Mouse (Mus musculus) heart, postnatal 14 days (tissue): ENCODE results near the gene Tmem140. TPM values are rescaled to one million over a fixed set of nuclear protein-coding genes. Genes with fewer than 3 reads are reported as not detected.

Source experiments
- DNase-seq, 2 experiments: peaks; one replicate each; pipeline ENCODE4 v3.0.0; 2021 to 2022
- intact Hi-C: fragments of 180-260 bp; cut with DNase I; formaldehyde crosslinking; loops from one replicate; pipeline ENCODE4 v1.15.1; 2025
- total RNA-seq, 2 experiments: library from RNA; stranded (reverse); gene quantifications; 2 replicates each; pipeline ENCODE4 v1.2.3; 2021

Tmem140 gene
- total RNA-seq, 2 experiments from 2014 or later, result 19.4 to 28.1 TPM

DNA sequence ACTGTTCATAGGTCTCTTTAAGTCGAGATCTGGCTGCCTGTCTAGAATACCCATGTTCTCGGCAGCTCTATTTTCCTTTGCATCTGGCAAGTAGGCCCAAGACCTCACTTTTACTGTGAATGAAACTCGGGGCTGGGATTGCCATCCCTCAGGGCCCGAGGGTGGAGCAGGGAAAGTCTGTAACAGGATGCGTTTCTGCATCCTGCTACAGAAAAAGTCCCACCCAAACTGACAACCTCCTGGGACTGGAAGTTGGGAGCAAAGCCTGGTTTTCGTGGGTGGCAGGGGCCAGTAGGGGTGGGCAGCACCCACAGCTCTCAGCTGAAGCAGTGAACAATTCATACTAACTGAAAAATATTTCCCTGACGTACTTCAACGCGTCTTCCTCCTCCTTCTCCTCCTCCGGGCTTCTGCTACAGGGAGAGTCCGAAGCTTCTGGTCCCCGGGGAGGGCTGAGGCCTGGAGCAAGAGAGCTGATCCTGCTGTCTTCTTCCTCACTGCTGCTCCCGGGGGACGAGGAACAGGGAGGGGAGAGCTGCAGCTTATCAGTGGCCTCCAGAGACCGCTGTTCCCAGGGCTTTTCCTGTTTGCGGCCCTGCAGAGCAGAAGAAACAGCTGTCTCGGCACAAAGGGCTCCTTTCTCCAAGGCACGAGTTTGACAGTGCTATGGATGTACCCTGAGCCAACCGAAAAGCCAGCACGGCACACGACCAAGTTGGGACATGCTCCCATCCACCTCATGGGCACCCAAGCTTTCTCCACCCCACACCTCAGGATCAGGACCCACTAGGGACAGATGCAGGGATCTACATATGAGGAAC, 11.4 kb downstream of the Tmem140 start:
- intact Hi-C loops, result no loop called here

DNA sequence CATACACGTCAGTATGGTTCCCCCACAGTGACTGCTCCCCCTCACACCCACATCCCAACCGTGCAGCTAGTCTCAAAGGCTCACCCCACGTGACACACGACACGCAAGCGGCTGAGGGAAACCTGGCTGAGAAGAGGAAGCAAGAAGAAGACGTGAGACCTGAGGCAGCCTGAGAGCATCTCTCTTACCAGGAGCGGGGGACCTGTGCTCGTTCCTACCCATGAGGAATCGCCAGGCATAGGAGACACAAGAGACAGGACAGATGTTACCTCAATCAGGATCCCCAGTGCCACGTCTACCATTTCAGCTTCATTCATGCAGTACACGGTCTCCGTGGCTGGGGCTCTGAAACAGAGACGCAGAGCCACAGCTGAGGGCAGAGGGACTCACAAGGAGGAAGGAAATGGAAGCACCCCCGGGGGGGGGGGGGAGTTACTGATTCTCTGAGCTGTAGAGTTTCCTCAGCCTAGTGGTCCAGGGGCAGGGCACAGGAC, 12.4 kb downstream of the Tmem140 start:
- intact Hi-C loops, result loop anchor here (5.0 kb wide), 1 partner anchor 363 kb away; no protein-coding TSS in a partner anchor
- DNase-seq, result peak in 1 of 2 experiments; percentile 38

More for the DNA sequence above, 11.4 kb downstream of the Tmem140 start:
- peak; percentile 82 to 86 for DNase-seq

DNA sequence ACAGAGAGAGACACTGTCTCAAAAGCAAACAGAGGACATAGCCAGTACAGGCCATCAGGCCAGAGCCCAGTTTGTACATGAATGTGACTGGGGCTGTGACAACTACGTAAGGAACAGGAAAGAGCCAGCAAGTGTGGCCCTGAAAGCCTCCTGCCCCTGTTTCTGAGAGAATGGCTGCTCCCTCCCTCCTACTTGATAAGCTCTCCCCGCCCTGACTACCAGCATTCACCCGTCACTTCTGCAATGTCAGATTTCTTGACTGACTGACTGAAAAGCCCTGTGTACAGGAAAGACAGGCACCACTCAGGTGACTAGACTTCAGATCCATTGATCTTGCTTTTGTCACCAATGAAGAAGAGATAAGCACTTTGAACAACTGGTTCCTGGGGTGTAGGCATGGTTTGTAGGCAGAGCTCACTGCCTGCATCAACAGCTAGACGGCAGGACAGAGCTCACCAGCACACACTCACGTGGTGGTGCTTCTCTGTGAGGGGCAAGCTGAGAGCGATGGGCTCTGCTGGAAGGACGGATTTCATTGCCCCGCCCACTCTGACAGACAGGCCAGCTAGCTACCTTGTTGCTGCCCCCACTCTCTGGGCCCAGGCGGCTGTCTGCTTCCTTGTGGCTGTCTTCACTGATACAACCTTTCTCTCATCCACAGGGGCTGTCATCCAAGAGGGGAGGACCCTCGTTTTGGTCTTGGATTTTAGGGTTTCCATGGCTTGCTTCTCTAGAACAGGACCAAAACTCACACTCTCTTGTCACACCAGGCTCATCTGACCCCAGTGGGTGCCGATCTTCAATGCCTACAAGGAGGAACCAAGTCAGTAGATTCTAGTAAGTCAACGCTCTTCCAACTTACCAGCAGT, 13.3 kb downstream of the Tmem140 start:
- intact Hi-C loops, result loop anchor here (5.0 kb wide), 1 partner anchor 364 kb away; no protein-coding TSS in a partner anchor
- DNase-seq, result no peak

DNA sequence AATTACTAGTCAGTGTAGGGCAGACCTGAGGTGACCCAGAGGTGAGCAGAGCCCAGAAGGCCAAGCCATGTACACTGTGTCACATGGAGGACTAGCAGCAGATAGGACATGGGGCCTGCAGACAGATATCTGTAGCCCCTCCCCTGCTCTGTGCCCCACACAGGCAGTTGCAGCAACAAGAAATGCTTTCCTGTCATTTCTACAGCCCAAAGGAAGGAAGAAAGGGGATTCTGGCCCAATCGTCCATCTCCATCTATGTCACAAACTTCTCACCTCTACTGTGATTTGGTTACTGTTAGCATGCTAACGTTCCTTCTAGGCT, 13.8 kb downstream of the Tmem140 start:
- DNase-seq, result no peak
- intact Hi-C loops, result loop anchor here (5.0 kb wide), 1 partner anchor 364 kb away; no protein-coding TSS in a partner anchor

DNA sequence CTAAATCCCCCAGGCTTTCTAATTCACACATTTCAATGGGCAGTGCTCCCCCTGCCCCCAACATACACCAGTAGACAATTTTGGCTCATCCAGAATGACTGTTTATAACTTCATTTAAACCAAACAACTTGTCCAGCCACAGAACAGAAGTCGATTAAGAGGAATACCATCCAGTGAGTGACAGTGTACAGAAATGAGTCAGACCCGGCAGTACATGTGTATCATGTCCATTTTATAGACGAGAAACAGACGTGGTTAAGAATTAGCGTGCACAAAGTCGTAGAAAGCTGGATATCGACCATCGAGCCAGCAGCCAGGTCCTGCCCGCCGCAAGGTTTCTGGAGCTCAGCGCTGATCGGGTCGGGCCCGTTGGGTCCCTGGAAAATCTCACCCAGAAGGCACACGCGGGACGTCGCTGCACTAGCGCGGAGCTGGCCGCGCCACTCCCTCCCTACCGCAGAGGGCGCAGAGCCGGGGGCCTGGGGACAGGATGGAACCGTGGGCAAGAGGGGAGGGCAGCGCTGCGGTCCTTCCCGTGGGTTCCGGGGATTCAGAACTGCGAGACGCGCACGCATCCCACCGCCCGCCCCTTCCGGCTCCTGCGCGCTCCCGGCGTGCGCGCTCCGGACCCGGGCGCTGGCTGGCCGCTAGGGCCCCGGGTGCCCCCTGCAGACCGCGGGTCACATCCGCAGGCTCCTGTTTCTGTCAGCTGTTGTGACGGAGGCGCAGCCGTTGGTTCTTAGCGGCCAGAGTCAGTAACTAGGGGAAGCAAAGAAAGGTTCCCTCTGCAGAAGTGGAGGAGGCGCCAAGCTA, 14.8 kb downstream of the Tmem140 start, which contains the start of gene Cyren:
Gene Cyren, minus strand, starts transcription at position 552 of the 813 bp plus-strand sequence.
- DNase-seq, result peak; percentile 97
- intact Hi-C loops, result loop anchor here (2.0 to 5.0 kb wide), 3 partner anchors 15 to 365 kb away; partner anchors contain the start of genes Agbl3 and Tmem140

DNA sequence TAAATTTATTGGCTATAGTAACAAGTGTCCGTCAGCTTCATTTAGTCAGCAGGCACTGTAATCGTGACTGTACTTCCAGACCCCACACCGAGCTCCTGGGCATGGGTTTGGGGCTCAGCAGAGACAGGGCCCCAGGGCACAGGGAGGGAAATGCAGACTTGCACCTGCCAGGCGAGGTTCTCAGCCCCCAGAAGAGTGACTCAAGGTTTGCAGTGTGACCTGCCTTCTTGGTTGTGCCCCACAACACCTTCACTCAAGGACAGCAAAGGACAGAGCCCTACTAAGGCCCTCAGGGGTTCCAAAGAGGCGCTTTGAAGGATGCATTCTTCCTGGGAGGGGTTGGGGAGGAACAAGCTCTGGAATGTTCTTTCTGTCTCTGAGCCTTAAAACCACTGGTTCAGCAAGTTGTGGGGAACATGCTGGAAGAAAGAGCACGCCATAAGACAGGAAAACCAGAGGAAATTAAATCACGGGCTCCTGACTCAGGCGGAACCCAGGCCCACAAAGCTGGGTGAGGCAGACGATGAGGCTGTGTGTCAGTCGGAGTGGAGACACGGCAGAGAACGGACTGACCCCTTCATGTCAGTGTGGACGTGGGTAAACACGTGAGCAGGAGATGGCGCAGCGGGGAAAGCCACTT, 16.3 kb downstream of the Tmem140 start:
- DNase-seq, result no peak
- intact Hi-C loops, result loop anchor here (2.0 to 5.0 kb wide), 3 partner anchors 16 to 367 kb away; partner anchors contain the start of genes Agbl3 and Tmem140

DNA sequence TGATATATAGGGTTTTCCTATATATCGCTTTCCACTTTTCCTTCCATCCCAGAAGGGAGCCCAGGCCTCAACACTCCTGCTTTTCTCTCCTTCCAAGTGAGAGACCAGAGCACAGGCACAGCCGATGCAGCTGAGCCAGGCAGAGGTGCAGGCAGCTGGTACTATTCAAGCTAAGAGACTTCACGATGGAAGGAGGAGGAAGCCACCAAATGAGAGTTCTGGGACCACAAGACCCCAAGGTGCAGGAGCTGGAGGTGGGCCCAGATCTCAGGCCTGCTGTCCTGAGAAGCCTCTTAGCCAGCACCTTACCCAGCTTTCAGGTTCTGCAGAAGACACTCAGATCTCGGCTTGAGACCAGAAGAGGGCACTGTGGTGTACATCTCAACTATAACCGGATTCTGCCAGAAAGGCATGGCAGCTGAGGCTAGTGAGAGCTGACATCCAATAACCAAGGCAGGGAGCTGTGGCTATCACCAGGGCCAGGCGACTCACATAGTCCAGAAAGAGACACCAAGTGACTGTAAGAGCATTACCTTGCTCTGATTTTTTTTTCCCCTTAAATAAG, 17.0 kb downstream of the Tmem140 start:
- no peak for DNase-seq
- intact Hi-C loops, result loop anchor here (2.0 to 5.0 kb wide), 4 partner anchors 17 to 368 kb away; partner anchors contain the start of genes Agbl3 and Tmem140

DNA sequence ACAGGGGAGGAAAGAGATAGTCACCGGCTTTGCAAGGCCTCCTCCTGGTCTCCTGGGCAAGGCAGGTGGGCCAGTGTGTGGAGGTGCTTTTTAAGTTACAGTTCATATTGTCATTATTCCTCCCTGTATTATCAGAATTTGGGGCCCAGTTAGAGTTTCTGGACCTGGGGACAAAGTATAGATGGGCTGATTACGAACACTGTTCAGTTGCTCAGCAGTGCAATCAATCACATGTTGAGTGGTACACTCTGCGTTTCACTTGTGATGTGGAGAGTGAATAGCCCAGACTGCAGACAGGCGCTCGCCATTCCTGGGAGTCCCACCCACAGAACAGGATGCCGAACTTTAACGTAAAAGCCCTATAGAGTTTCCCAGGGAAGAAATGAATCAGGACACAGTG, 21.8 kb downstream of the Tmem140 start:
- intact Hi-C loops, result no loop called here
- no peak for DNase-seq

DNA sequence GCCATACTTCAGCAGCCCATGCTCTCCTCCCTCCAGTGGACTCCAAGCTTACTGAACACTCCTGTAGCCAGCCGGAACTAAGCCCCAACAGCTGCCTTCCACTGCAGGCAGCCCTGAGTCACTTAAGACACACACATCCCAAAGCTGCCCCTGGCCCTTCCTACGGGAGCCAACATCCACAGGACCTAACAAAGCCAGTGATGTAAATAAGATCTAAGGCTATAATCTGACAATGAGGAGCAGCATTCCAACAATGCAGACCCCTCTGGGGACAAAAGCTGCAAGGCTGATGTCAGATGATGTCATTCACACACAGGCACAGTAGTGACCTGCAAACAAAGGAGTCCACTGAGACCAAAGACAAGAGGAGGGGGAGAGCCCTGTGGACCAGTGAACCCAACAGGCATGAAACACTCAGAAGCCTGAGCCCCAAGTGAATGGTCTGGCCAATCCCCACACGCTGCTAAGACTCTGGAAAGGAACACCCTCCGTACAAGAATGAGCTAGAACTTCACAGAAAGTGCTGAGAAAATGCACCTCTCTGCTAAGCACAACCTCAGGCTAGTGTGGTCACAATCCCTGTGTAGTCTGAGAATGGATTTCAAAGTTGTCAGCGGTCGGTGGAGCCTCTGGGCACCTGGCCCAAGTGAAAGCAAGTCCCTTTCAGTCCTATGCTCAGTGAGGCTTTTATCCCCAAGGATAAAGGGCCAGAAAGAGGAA, 24.3 kb downstream of the Tmem140 start:
- DNase-seq, result no peak
- intact Hi-C loops, result no loop called here

DNA sequence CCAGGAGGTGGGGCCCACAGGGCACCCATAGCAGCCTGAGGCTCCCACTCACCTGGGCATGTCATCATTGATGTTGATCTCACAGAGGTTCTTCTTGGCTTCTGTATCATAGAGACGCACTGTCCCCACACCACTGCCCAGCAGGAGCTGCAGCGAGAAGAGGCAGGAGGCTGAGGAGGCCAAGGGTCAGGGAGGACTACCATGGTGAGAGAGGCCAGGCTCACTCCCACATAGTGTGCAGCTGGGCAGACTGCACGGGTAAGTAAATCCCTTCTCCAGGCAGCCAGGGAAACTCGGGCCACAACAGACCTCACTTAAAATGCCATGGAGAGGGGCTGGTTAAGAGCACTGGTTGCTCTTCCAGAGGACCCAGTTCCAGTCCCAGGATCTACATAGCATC, 26.2 kb downstream of the Tmem140 start:
- intact Hi-C loops, result no loop called here
- no peak for DNase-seq

DNA sequence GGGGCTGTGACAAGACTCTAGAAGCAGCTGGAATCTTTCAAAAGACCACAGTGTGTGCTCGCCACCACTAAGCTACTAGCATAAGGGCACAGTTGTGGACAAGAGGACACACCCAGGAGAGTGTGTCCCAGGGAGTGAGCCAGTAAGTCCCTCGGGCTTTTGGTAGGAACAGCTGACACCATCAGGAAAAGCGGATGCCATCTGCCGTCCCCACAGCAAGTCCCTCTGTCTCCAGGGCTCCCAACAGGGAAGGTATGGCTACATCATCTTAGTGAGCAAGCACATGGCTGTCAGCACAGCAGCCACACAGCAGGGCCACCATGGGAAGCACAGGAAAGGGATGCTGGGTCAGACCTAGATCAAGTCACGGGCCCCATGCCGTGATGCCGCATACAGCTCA, 32.6 kb downstream of the Tmem140 start:
- intact Hi-C loops, result no loop called here
- no peak for DNase-seq

DNA sequence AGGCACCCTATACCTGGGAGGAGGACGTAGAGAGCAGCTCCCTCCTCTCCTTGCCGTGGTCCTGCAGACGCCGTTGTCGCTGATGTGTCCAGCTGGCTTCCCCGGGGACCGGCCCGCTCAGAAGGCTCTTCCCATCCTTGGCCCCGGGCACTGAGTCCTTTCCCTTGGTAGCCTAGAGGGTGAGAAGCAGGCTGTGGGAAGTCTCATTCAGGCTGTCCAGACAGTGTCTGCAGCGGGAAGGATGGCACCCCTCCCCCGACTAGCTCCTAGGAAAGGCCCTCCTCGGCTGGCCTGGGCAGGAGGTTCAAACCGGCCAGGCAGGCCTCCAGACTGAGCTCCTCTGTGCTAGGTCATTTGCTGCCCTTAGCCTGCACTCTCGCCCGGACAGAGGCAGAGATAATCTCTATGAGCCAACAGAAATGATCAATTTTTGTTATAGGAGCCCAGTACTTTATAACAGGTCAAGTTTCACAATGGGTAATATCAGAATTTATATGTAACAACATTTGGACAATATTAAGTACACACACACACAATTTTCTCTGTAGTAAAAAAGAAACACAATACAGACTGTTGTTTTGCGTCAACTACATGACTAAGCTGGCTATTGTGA, 33.3 kb downstream of the Tmem140 start:
- intact Hi-C loops, result no loop called here
- DNase-seq, result no peak

DNA sequence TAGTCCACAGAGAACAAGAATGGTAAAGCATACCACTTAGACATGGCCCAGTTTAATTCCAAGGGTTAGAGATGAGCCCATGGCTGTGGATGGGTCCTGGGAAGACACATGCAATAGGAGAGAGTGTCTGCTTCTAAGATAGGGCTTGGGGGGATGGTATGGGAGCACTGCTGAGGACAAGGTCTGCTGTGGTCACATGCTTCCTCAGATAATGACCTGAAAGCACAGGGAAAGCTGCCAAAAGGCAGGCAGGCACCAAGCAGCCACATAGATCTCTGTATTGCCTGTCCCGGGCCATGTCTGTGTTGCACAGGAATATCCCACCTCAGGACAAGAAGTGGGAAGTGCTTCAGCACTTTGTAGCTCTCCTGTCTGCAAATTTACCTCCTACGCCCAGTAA, 36.2 kb downstream of the Tmem140 start:
- intact Hi-C loops, result no loop called here
- DNase-seq, result no peak

DNA sequence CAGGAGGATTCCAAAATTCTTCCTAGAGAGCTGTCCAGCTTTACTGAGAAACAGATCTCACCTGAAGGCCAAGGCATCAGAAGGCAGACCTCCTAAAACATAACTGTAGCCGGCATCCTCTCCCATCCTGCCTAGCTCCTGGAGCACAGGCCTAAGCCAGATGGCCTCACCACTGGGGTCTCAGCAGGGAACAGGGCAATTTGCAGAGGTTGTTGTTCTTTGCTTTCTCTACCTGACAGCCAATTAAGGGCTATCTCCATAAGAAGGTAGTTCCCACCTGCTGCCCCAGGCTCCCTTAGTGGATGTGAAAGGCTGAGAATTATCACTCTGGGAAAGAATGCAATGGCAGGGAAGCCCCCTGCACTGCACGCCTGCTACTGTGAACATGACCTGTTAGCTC, 38.0 kb downstream of the Tmem140 start:
- intact Hi-C loops, result no loop called here
- no peak for DNase-seq

DNA sequence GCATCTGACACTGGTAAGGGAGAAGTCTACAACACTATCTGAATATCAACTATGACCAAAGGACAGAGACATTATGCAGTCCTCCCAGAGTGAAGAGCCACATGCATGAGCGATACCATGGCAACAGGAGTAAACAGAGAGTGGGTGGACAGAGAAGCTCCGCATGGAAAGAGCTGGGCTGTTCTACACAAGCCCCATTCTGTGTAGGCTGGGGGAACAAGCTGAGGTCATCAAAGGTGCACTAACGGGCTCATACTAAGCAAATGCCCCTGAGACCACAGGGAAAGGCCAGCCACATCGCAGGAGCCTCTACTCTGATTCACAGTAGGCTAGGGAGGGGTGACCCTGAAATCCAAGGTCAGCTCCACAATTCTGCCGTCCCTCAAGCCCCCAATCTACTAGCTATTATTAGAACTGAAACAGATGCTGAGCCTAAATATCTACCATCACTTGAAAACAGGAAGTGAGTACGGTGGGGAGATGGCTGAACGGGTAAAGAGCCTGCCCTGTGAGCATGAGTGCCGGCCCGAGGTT, 39.0 kb downstream of the Tmem140 start:
- intact Hi-C loops, result no loop called here
- no peak for DNase-seq

DNA sequence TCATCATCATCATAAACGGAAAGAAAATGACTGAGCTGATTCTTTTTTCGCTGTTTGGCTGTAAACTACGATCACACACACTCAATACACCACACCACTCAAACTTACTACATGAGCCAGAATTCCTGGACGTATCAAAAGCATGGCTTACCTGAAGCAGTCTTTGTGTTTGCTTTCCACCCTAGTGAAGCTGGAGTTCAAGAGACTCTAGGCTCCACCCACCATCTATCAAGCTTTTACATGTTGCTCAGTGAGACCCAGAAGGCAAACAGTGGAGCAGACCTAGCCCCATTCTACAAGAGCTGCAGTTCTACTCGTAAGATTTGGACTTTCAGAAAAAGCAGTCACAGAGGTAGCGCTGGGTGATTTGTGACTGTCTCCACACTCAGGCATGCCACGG, 39.6 kb downstream of the Tmem140 start:
- intact Hi-C loops, result no loop called here
- DNase-seq, result no peak

DNA sequence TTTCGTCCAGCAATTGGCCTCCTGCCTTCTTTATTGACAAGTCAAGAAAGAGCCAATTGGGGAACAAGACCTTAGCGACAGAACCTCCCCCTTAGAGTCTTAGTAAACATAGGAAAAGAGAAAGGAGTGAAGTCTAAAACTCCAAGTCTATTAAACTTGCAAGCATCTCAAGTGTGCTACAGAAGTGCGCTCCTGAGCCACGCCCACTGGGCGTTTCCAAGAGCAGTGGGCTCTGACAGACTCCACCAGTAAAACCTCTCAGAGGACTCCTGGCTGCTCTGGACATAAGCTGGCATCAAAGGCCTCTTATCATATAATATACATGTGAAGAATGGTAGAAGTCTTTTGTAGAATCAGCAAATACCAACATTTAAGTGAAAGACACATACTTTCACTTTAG, 40.5 kb downstream of the Tmem140 start:
- no peak for DNase-seq

DNA sequence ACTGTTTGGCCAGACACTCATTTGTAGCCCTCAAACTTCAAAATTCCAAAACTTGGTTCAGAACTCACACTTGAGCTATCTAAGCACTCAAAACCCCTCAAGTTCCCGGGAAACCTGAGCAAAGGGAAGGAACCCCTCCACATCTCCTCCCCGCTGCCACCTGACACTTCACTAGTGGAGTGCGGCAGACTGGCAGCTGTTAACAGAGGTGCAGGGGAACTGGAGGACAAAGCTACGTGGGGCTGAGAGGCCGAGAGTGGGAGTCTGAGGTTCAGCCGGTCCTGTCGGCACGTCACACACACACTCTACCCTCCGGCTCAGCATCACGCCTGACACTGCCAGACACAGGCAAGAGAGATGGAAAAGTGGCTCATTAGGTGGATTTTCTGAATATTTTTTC, 40.9 kb downstream of the Tmem140 start:
- intact Hi-C loops, result no loop called here

More for the DNA sequence above, 40.5 kb downstream of the Tmem140 start:
- intact Hi-C loops, result no loop called here

More for the DNA sequence above, 40.9 kb downstream of the Tmem140 start:
- DNase-seq, result no peak
